Mouse (Mus musculus) bone marrow, adult 2 months (tissue): ENCODE measurements around the gene Zbtb12. TPM values are rescaled to one million over a fixed set of nuclear protein-coding genes. Genes with fewer than 3 reads are reported as not detected.
"Not testable (repeated sequence)": the region's sequence is repeated elsewhere in the genome, so short reads cannot be mapped to it uniquely, and the experiment has no call there.

Experiments used
- H3K27ac ChIP-seq: fragments of 200-500 bp; 2 replicates; pipeline ENCODE4 v1.5.1; 2012; ENCODE audit warnings: low read depth, mild to moderate bottlenecking, control low read depth, inconsistent platforms, low read length; ENCODE audit not compliant: control insufficient read depth, poor library complexity, insufficient read depth
- H3K4me1 ChIP-seq: fragments of 200-500 bp; 2 replicates; pipeline ENCODE4 v1.6.1; 2011; ENCODE audit warnings: low read length; ENCODE audit not compliant: control insufficient read depth, insufficient read depth
- H3K4me3 ChIP-seq: fragments of 200-500 bp; replicated peaks from 2 replicates; pipeline ENCODE3; 2011; ENCODE audit warnings: mild to moderate bottlenecking, low read depth, low read length, control low read depth; ENCODE audit not compliant: control insufficient read depth
- CTCF ChIP-seq: fragments of 200-500 bp; IDR thresholded peaks from 2 replicates; pipeline ENCODE4 v1.5.1; 2011; ENCODE audit warnings: low read length, control low read depth; ENCODE audit not compliant: control insufficient read depth, insufficient read depth
- POLR2A ChIP-seq: fragments of 200-500 bp; IDR thresholded peaks from 2 replicates; pipeline ENCODE4 v1.6.1; 2011; ENCODE audit warnings: low read depth, mild to moderate bottlenecking, control low read depth, low read length, borderline replicate concordance; ENCODE audit not compliant: control insufficient read depth
- WGBS: fragments of 180-500 bp; shearing (Covaris S2); methylation state at CpG from one replicate; pipeline ENCODE4 v1.1.7; 2018; 5-methylcytosine and 5-hydroxymethylcytosine counted together
- polyA plus RNA-seq: library from polyadenylated mRNA; stranded (reverse); fragments of >200 nt; gene quantifications from 2 replicates; pipeline ENCODE4 v1.2.4, GENCODE M21; 2011; ENCODE audit warnings: low replicate concordance; ENCODE audit not compliant: missing spikeins, insufficient read depth, insufficient read length

Zbtb12 gene
- polyA plus RNA-seq, 1 experiment = 5.7 TPM

DNA sequence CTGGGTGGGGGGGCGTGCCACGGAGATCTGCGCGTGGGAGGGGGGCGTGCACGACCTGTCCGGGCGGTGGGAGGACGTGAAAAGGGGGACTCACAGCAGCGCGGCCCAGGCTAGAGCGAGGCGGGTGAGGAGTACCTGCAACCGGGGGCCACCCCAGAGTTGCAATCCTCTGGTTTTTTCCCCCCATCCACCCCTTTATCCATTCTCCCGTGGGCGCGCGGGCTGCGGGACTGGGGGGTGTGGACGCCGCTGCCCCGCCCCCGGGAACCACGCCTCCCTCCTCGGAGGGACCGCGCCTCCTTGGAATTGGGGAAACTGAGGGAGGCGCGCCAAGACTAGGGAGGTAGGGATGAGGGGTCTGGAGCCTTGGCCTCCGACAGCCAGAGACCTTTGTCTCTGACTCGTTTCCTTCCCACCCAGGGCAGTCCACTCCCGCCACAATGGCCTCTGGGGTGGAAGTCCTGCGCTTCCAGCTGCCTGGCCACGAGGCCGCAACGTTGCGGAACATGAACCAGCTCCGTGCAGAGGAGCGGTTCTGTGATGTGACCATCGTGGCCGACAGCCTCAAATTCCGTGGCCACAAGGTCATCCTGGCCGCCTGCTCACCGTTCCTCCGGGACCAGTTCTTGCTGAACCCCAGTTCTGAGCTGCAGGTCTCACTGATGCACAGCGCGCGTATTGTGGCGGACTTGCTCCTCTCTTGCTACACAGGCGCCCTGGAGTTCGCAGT lies 15.7 kb downstream of the Zbtb12 start:
- Histone ChIP-seq H3K4me3 (peak overlapping the region; percentile 64), H3K27ac (peak overlapping the region; percentile 8; the same call in 1 of the 2 replicates), H3K4me1 (peaks cover 5% of the 10 kb centered on the region)
- 14% methylated on average over 51 of the region's 51 CpGs for WGBS
- TF ChIP-seq POLR2A = 0 out of 2 replicates have a peak, but pooled peaks have one; percentile 40
- TF ChIP-seq CTCF = no peak

DNA sequence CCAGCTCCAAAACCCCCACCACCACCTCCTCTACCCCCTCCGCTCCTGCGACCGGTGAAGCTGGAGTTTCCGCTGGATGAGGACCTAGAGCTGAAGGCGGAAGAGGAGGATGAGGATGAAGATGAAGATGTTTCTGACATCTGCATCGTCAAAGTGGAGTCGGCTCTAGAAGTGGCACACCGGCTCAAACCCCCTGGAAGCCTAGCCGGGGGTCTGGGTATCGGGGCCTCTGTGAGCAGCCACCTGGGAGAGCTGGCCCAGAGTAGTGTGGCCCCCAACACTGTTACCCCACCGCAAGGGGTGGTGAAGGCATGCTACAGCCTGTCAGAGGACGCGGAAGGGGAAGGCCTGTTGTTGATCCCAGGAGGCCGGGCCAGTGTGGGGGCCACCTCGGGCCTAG lies 16.4 kb downstream of the Zbtb12 start:
- Histone ChIP-seq H3K27ac (no peak overlapping the region), H3K4me3 (no peak overlapping the region), H3K4me1 (peaks cover 5% of the 10 kb centered on the region)
- TF ChIP-seq CTCF = no peak
- no peak for TF ChIP-seq POLR2A
- WGBS = 84% methylated on average over 15 of the region's 15 CpGs

DNA sequence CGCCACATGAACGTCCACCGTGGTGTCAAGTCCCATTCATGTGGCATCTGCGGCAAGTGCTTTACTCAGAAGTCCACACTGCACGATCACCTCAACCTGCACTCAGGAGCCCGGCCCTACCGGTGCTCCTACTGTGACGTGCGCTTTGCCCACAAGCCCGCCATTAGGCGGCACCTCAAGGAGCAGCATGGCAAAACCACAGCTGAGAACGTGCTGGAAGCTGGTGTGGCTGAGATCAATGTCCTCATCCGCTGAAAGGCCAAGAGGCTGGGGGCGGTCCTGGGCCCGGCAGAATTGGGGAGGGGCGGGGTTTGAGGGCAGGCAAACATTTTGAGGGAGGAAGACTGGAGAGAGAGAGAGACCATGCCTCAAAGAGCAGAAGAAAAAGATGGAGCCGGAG lies 17.1 kb downstream of the Zbtb12 start:
- WGBS = 45% methylated on average over 17 of the region's 17 CpGs
- Histone ChIP-seq H3K27ac (no peak overlapping the region), H3K4me1 (peaks cover 5% of the 10 kb centered on the region), H3K4me3 (no peak overlapping the region)
- no peak for TF ChIP-seq POLR2A
- no peak for TF ChIP-seq CTCF

DNA sequence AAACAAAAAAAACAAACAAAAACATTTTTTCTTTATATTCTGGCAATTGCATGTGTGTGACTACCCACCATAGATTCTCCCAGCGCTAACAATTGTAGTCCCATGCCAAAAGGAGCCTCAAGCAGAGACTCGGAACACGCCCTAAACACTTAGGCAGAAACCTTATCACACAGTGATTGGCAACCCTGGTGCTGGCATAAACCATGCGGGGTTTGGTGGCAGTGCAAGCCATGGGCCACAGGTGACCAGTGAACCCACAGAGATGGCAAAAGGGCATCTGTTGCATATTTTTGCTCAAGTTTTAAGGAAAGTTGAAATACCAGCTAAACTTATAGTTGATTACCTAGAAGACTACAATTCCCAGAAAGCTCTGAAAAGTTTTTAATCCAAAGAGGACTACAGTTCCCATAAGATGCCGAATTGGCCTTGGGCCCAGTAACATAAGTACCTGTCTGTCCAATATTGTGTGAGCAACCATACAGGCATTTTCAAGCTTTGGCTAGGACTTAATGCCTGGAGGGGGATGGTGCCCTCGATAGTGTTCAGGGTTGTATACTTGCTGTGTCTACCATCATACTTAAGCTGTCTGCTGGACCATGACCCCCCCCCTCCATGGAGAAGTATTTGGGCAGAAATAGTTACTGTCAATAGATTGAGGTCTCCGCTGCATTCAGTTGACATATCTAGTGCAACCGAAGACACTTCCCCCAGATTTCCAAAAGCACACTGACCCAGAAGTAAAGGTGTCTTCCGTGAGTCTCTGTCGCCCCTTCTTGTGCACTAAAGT lies 18.3 kb downstream of the Zbtb12 start:
- Histone ChIP-seq H3K27ac (peak overlapping the region; percentile 71; the same call in 1 of the 2 replicates), H3K4me3 (peak overlapping the region; percentile 56), H3K4me1 (peaks cover 5% of the 10 kb centered on the region)
- 14% methylated on average over 10 of the region's 10 CpGs for WGBS
- TF ChIP-seq POLR2A (no peak), CTCF (no peak)

DNA sequence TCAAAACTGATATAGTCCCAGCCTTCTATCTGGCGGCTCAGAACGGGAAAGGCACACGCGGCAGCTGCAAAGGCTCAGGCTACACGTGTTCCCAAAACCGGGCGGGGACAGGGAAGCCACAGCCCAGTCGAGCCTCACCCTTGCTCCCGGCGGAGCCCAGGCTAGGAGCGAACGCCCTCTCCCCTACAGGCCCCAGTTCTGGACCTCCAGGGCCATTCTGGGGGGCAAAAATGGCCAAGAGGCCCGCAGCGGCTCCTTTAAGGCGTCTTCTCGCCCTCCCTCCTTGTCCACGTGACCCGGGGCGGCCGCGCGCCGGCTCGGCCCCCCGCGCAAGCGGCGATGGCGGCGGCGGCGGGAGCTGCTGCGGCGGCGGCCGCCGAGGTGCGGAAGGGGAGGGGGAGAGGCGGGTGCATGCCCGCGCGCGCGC lies 18.9 kb downstream of the Zbtb12 start, which contains the start of the genes C2 and Ehmt2:
Gene C2, minus strand, starts transcription at position 106 of the 427 bp plus-strand sequence.
Gene Ehmt2, plus strand, starts transcription at position 310 of the 427 bp plus-strand sequence.
- Histone ChIP-seq H3K27ac (peak within 1 kb of the TSS; percentile 76), H3K4me3 (peak within 1 kb of the TSS; percentile 84), H3K4me1 (peaks cover 5% of the 10 kb centered on the region)
- under 1% methylated on average over 37 of the region's 44 CpGs for WGBS
- TF ChIP-seq POLR2A (peak; percentile 40; the same call in 1 of the 2 replicates), CTCF (no peak)

DNA sequence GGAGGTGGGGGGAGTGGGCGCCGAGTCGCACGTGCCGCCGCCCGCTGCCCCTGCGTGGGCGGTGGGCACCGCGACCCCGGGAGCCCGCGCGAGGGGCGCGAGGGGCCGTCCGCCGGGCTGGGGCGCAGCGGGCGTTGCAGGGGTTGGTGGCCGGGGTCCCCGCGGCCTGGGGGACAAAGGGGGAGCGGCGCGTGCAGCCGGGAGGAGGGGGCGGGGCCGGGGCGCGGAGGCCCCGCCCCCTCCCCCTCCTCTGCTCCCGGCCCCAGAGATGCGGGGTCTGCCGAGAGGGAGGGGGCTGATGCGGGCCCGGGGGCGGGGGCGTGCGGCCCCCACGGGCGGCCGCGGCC lies 19.4 kb downstream of the Zbtb12 start:
- Histone ChIP-seq H3K27ac (peak overlapping the region; percentile 42; the same call in 1 of the 2 replicates), H3K4me1 (peaks cover 5% of the 10 kb centered on the region), H3K4me3 (peak overlapping the region; percentile 84)
- 2% methylated on average over 34 of the region's 47 CpGs for WGBS
- TF ChIP-seq CTCF (no peak), POLR2A (no peak)

DNA sequence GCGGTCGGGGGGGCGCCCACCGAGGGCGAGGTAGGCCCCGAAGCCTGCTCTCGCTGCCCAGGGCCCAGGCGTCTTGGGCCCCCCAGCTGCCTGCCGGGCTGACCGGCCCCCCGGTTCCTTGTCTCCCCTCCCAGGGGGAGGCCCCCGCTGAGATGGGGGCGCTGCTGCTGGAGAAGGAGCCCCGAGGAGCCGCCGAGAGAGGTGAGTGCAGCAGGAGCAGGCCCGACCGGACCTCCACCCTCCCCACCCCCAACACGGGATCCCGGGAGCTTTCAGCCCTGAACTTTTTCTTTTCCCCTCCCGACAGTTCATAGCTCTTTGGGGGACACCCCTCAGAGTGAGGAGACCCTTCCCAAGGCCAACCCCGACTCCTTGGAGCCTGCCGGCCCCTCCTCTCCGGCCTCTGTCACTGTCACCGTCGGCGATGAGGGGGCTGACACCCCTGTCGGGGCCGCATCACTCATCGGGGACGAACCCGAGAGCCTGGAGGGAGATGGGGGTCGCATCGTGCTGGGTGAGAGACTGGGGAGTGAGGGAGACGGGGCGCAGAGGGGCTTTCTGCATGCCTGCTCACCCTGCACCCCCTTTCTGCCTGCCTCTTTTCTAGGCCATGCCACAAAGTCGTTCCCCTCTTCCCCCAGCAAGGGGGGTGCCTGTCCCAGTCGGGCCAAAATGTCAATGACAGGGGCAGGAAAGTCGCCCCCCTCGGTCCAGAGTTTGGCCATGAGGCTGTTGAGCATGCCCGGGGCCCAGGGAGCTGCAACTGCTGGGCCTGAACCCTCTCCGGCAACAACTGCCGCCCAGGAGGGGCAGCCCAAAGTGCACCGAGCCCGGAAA lies 20.0 kb downstream of the Zbtb12 start:
- TF ChIP-seq CTCF (no peak), POLR2A (no peak; the same call in 1 of the 2 replicates)
- WGBS = 2% methylated on average over 42 of the region's 45 CpGs
- H3K27ac ChIP-seq = peak overlapping the region; percentile 76
- H3K4me3 ChIP-seq = peak overlapping the region; percentile 84
- peaks cover 5% of the 10 kb centered on the region for H3K4me1 ChIP-seq

DNA sequence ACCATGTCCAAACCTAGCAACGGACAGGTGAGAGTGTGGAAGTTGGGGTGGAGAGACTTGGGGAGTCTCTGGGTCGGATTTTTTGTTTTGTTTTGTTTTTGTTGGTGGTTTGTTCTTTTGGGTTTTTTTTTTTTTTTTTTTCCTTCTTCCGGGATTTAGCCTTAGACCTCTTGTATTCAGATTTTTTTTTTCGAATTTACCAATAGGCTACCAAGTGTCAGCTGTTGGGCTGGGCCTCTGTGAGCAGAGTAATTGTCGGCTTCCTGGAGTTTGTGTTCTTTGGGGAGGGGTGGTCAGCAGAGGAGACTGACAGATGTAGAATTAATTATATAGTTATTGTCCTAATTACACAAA lies 20.6 kb downstream of the Zbtb12 start:
- peaks cover 5% of the 10 kb centered on the region for H3K4me1 ChIP-seq
- no peak for TF ChIP-seq POLR2A
- no peak for TF ChIP-seq CTCF
- WGBS = under 1% methylated on average over 5 of the region's 5 CpGs
- H3K4me3 ChIP-seq = peak overlapping the region; percentile 84
- peak overlapping the region; percentile 76 for H3K27ac ChIP-seq

DNA sequence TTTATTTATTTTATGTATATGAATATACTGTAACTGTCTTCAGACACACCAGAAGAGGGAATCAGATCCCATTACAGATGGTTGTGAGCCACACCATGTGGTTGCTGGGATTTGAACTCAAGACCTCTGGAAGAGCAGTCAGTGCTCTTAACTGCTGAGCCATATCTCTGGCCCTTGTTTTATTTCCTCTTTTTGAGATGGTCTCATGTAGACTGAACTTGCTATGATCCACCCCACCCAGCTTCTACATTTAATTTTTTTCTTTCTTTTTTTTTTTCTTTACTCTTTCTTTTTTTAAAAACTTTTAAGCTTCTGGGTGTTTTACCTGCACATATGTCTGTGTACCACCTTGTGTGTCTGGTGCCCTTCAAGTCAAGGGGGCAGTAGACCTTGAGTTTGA lies 21.5 kb downstream of the Zbtb12 start:
- H3K4me3 ChIP-seq, H3K27ac ChIP-seq, H3K4me1 ChIP-seq: not testable (repeated sequence)

DNA sequence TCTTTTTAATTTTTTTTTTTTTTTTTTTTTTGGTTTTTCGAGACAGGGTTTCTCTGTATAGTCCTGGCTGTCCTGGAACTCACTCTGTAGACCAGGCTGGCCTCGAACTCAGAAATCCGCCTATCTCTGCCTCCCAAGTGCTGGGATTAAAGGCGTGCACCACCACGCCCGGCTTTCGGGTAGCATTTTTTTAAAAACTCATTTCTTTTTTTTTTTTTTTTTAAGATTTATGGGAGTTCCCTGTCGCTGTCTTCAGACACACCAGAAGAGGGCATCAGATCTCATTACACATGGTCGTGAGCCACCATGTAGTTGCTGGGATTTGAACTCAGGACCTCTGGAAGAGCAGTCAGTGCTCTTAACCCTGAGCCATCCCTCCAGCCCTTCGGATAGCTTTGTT lies 22.7 kb downstream of the Zbtb12 start:
- H3K4me3 ChIP-seq, H3K27ac ChIP-seq, H3K4me1 ChIP-seq: not testable (repeated sequence)
- WGBS = 67% methylated on average over 10 of the region's 10 CpGs
